Mouse (Mus musculus): ENCODE data around the gene Olfr896-ps1.

The Olfr896-ps1 gene

DNA sequence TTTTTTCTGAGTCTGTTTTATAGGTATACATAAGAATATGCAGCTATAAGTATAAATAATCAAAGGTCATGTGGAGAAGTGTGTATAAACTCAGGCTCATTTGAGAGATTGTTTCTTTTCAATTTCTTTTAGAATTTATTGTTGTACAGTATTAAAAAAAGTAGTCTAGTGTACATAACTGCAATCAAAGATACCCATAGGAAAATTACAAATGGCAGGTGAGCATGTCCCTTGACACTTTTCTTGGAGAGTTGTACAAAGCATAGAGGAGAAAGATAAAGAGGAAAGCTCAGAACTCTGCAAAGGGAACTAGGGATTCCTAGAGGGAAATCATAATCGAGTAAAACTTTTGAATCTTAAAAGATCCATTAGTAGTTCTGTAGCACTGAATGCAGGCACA lies at the start of gene Olfr896-ps1:
Gene Olfr896-ps1 (plus strand): TSS at position 301 of the 400 bp plus-strand sequence.
- no peak for DNase-seq (ENCODE audit: extremely low spot score, low spot score)

DNA sequence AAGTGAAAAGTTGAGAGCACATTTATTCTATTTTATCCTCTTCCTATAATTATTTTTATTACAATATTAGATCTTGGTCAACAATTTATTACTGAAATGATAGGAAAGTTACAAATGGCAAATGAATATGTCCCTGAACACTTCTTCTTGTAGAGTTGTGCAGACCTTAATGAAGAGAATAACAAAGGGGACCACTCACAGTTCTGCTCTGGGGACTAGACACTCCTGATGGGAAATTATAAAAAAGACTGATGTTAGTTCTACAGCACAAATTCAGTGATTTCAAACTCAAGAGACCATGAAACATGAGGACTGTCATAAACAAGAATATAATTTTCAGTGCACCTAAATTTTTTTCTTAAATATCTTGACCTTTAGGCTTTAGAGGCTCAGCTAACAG lies 38.4 kb upstream of the Olfr896-ps1 start, which contains the start of gene Olfr143:
Gene Olfr143 (plus strand): TSS at position 301 of the 400 bp plus-strand sequence.
- no peak for DNase-seq (ENCODE audit: extremely low spot score, low spot score)

DNA sequence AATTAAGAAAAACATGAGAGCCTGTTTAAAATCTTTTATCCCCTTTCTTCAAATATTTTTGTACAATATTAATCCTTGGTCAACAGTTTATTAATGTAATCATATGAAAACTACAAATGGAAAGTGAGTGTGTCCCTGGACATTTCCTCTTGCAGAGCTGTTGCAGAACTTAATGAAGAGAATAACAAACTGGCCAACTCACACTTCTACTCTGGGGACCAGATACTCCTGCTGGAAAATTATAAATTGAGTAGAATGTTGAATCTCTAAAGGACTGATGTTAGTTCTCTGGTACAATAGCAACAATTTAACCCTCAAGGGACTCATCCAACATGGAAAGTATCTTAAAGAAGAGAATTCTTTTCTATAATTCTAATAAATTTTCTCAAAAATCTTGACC lies 23.4 kb upstream of the Olfr896-ps1 start, which contains the start of gene Olfr895:
Gene Olfr895 (plus strand): TSS at position 301 of the 400 bp plus-strand sequence.
- DNase-seq (ENCODE audit: extremely low spot score, low spot score), result no peak

DNA sequence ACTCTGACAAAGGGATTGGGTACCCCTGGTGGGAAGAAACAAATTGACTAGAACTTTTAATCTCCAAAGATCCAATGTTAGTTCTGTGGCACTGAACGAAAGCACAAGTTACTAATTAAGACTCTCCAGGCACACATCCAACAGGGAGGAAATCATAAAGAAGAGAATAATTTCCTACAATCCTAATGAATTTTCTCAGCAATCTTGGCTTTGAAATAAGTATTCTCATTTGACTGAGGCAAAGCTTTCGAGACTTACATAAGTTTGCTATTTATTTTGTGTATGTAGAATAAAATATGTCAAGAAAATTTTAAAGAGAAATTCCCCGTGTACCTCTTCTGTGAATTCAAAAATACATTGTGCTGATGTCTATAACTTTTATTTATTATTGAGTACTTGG lies 37.9 kb downstream of the Olfr896-ps1 start, which contains the start of gene Olfr25:
Gene Olfr25 (plus strand): TSS at position 301 of the 400 bp plus-strand sequence.
- DNase-seq (ENCODE audit: extremely low spot score, low spot score), result no peak
